Mouse (Mus musculus): ENCODE results near the gene Eed.
A peak's percentile ranks its signal among the peaks of the same experiment; 100 is the strongest.
"Not testable (repeated sequence)": the region's sequence is repeated elsewhere in the genome, so short reads cannot be mapped to it uniquely, and the experiment has no call there.

Gene Eed

DNA sequence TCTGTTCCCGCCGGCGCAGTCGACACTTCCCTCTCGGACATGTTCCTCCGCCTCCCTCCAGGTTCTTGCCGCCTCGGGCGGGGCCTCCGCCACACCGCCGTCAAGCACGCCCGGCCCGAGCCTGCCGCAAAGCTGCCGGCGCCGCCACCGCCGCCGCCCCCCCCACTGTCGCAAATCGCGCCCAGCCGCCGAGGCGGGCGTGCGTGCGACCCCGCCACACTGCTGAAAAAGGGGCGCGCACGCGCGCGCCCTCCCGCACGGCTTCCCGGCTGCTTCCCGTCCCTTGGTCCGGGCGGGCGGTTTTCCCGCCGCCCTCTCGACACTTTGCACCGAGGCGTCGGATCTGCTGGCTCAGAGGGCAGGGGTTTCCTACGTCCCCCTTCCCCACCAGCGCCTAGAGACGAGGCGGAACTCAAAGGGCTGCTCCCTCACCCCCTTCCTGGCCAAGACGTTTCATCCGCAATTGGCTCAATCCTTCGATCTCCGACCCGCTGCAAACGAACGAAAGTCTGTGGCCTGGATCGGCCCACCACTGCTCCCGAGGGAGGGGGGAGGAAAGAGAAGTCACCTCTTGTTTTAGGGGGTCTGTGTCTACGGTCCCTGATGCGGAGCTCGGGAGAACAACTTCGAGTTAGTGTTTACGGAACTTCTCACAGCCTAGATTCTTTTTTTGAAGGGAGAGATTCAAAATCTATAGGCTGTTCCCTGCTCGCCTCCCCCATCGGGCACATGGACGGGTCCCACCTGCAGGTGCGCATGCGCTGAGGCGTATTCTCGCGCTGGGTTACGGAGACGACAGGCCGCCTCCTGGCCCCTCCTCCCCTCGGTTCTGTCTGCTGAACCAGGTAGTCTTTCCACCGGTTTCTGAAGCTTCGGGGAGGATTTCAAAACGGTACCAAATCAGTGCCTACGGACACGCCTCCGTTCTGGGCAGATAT, at the start of gene Eed:
Gene Eed (minus strand): TSS at position 499 of the 938 bp plus-strand sequence.
- DNase-seq (ENCODE audit: low spot score) = peak; percentile 90

DNA sequence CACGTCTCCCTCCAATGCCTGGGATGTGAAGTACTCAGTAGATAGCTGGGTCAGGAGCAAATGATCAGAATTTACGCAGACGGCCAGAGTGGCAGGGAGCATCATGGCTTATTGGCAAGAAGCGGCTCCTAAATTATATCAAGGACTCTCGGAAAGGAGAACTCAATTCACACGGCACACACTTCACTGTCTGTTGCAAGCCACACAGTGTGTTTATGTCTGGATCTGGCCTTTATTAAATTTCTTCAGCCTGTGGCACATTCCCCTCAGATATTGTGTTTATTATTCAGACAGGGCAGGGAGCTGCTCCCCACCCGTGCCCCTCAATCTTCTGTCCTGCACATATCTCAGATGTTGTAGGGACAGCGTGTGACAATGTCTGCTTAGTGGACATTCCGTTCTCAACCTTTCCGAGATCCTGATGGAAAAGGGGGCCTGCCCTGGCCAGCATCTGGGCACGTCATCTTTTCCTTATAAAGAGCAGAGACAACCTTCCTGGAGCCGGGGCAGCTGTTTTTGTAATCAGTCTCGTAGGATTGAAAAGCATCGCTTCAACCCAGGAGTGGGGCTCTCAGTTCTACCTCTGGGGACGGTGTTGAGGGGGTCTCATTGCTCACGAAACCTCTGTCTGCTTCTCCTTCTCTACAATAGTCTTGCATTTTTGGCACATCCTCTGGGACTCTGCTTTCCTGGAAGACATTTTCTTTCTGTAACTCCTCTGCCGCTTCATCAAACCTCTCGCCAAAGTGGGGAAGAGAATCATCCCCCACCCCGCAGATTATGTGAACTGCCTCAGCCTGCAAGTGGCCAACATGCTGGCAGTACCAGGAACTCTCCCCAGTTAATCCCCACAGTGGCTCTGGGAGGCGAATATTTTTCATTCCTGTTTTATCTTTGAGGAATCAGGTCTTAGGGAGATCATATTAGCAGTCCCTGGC, 49.0 kb upstream of the Eed start:
- DNase-seq (ENCODE audit: low spot score) = no peak

DNA sequence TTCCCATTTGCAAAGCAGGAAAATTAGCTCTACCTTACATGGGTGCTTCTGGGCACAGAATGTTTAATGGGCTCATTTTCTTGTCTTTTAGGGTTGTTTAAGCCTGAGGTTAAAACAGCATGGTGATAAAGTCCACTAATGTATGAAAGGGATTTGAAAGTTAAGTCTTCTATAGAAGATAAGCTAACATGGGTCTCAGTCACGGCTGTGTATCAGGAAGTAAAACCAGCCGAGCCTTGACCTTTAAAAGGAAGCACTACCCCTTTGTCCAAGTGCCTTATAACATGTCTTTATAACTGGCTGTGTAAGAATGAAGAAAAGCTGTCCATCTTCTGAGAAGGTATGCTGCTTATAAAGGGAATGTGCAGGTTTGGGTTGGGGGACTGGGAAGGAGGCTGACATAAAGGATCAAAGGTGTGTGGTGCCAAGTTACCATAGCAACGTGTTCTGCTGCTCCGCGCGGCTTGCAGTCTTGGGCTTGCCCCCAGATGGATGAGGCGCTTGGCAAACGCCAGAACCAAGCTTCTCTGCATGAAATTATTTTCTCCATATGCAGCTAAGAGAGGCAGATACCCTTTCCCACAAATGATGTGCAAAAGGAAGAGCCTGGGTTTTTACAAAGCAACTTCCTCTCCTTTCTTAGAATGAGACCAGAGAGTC, 48.2 kb upstream of the Eed start:
- peak; percentile 37 for DNase-seq (ENCODE audit: low spot score)

DNA sequence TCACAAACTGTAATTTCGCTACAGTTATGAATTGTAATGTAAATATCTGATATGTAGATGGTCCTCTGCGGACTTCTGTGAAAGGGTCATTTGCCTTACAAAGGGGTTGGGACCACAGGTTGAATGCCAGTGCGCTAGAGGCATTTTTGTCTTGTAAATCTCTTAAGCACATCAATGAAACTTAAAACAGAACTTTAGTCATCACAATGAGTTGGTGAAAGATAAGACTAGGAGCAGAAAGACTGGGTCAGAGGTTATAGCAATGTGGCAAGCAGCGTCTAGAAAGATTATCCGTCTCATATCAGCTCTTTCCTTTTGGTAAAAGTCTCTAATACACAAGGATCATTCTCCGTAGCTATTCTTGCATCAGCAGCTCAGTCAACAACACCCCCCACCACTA, 44.2 kb upstream of the Eed start:
- no peak for DNase-seq (ENCODE audit: low spot score)

DNA sequence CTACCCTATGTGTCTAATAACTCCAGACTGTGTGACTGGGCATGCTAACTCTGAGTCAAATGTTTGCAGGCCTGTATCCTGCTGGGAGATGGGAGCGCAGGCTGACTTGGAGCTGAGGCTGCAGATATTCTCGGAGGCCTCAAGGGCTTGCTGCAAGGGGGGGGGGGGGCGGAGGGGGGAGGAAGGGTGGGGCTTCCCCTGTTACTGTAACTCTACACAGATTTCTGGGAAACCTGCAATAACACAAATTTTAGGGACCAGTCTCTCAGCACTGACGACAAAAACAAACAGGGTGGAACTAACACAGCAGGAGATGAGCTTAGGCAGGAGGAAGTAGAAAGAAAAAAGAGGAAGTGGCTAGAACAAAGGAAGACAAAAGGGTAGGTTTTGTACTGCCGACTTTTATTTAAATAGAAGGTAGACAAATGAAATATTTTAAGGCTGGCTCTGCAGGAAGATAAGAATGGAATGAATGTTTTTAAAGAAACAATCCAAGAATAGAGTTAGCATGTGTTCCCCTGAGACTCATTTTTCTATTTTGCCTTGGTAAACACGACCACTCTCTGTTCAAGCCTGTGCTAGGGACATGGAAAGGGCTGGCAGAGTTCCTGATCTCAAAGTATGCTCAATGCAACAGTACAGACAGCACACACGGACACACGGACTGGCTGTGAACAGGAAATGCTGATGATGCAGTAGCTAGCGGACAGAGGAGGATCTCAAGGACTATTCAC, 42.4 kb upstream of the Eed start:
- no peak for DNase-seq (ENCODE audit: low spot score)

DNA sequence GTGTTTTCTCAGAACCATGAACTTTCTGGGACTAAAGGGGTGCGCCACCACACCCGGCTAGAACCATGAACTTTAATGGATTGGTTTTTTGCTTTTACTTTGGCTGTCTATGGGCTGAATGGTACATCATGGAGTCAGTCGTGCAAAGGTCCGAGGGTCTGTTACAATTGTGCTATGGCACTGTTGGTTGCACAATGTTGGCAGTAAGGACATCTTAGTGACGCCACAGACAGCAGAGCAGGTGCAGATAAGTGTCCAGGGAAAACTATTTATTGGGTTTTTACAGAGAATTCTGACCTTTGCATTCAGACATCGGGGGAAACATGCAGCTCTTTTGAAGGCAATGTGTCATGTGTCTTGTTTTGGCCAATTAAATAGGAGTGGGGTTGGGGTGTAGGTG, 39.5 kb upstream of the Eed start:
- DNase-seq (ENCODE audit: low spot score) = no peak

DNA sequence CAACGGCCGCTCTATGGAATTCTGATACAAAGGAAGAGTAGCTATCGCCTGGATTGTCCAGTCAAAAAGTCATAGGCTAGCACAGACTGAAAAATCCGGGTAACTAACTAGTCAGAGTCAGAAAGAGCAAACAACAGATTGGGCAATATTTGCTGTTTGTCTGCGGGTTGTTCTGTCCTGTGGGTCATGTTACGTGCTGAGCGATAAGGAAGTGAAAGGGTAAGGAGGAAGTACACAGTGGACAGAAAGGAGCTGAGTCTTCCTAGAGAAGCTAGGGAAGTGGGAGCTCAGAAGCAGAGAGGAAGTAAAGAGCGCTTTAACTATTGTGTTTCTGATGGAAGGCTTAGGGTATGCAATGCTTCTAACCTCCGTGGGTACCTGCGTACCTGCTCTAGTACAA, 38.8 kb upstream of the Eed start:
- no peak for DNase-seq (ENCODE audit: low spot score)

DNA sequence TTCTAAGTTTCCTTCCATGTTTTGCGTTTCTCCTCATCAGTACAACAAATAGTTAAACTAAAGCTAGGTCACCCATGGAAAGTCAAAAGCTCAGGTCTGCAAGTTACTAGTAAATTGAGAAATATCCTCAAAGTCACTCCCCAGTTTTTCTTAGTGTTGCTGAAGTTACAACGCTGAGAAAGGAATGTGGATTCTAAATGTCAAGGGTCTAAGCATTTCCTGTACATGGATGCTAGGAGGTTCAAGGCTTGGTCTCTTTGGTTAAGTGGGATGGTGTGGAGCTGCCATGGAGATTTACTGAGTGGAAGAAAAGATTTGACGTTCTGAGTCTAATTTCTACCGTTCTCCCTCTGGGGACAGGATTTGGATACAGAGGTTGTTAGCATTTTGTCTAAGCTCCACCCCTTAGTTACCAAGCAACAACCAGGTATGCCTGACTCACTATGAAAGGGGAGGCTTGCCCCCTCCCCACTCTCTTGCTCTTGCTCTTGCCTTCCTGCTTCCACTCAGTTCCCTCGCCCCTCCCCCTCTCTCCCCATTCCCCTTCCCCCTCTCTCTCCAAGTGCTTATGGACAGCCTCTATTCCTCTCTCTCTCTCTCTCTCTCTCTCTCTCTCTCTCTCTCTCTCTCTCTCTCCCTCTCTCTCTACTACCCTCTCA, 36.3 kb upstream of the Eed start:
- no peak for DNase-seq (ENCODE audit: low spot score)

DNA sequence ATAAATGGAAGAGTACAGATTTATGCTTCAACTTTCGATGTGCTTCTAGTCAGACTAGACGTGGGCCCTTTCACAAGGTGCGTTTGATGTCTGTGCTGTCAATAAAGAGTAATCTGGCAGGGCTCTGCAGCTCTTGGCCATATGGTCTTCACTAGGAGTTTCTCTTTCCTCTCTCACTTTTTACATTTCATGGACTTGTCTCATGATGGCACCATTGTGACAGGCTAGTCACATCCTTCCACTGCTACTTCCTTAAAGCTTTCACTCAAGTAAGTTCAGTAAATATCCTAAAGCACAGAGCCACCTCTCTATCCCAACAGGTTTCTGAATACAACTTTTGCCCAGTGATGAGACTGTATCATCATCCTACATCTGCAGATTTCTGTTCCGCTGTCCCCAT, 35.7 kb upstream of the Eed start:
- DNase-seq (ENCODE audit: low spot score) = no peak

DNA sequence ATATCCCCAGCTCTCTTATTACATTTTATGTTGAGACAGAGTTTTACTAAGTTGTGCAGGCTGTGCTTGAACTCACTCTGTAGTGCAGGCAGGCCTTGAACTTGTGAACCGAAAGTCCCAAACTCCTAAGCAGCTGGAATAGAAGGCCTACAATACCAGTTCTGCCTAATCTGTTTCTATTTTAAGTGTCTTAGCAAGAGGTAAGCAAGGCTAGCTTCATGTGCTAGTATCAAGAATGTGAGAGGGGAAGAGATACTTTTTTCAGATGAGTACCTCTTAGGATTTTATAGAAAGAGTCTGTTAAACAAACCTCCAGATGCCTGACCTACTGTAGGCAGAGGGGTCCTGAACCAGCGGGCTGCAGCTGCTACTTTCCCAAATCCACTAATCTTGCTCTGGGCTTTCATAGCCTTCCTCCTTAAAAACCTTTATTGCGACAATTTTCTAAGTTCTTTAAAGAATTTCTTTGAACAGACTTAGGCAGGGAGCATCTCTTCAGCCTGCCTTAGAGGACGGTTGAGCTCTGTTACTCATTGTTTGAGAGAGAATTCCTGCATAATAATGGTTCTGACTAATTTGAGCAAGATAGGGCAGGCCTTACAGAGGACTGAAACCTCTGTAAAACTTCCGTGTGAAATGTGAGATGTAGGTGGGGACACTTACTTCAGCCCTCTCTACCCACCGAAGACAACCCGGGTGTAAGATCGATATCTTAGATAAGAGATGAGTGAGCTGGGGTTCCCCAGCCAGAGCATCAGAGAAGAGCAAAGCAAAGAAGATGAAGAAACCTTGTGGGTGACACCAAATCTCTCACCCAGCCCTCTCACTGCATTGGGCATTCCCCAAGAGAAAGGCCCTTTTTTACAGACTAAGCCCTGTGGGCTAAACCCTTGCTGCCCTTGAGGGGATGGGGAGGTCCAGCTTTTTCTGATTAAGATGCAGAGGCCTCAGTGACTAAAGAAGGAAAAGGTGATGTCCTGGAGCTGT, 26.2 kb upstream of the Eed start:
- DNase-seq (ENCODE audit: low spot score) = no peak

DNA sequence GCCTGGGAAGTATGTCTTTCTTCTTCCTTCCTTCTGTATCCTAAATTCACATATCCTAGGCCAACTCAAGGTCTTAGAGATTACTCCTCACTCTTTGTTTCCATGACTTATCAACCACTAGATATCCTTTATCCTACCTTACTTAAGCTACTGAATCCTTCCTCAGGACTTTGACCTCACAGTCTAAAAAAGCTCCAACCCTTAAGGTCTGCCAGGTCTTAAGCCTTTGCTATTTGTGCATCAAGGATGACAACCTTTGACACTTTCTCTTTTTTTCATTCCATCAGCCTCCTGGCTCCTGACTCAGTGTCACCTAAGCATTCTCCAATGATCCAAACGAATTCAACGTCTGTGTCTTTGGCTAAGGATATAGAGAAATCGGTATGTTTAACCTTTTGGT, 24.0 kb upstream of the Eed start:
- DNase-seq (ENCODE audit: low spot score) = no peak

DNA sequence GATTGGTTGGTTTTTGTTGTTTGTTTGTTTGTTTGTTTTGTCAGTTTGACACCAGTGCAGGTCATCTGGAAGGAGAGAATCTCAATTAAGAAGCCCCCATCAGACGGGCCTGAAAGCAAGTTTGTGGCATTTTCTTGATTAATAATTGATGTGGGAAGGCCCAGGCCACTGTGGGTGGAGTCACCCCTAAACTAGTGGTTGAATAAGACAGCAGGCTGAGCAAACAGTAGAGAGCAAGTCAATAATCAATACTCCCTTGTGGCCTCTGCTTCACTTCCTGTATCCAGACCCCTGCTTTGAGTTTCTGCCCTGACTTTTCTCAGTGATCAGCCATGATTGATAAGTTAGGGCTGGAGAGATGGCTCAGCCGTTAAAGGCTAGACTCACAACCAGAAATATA, 21.6 kb upstream of the Eed start:
- DNase-seq (ENCODE audit: low spot score) = no peak

DNA sequence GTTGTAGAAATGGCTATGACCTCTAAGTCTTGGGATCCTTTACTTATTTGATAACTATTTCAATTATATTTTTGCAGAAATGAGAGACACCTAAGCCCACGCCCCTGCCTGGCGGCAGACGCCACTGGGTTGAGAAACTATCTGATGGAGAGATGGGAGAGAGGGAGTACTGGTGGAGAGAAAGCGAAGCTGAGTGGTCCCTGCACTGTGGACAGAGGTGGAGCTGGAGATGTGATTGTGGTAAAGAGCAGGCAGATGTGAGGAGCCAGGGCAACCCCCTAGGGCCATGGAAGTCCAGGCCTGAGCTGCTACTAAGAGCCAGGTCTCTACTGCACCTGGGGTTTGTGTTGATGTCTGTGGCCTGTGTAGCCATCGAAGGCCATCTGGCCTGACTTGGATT, 18.7 kb upstream of the Eed start:
- DNase-seq (ENCODE audit: low spot score) = no peak

DNA sequence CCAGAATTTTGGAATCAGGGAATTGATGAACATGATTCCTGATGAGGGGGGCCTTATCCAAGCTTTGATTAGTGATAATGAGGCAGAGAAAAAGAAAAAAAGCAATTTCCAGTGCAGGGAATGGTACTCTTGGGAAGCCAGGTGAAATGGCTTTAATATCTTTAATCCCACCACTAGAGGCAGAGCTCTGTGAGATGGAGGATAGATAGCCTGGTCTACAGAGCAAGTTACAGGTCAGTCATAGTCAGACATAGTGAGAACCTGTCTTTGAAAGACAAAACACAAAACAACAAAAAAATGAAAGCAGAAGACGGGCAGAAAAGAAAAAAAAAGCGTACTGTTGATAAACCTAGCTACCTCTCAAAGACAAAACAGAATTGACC, 17.8 kb upstream of the Eed start:
- DNase-seq (ENCODE audit: low spot score) = no peak

DNA sequence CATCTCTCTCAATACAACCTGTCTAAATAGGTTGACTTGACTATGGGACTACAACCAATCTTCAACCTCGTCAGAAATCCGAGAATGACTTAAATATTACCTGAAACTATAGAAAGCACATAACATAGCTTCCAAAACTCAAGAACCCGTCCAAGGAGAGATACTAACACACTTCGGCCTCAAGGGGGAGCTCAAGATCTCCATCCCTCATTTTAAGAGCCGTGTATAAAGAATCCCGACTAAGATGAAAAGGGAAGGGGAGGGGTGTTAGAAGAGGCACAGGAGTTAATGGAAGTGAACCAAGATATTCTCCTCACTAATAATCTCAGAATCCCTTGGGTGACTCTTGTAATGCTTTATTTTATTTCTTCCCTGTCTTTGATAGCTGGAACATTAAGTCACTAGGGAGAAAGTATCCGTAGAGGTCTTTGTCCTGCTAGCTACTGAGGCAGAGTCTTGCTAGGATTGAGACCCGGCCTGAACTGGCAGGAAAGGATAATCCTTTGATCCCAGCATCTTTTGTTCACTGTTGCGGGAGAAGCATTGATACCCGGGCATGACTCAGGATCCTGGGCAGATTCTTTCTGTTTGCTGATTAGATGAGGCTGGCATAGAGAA, 17.3 kb upstream of the Eed start:
- peak; percentile 43 for DNase-seq (ENCODE audit: low spot score)

DNA sequence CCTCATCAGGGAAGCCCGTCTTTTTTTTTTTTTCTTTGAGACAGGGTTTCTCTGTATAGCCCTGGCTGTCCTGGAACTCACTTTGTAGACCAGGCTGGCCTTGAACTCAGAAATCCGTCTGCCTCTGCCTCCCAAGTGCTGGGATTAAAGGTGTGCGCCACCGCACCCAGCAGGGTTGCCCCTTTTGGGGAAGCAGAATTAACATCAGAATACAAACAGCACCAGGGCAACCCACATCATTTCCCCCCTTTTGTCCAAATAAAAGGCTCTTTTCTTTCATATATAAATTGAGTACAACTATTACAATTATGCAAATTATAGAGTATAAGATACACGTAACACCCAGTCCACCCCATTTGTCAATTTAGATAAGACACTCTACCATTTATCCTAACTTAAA, 16.7 kb upstream of the Eed start:
- DNase-seq (ENCODE audit: low spot score) = not testable (repeated sequence)

DNA sequence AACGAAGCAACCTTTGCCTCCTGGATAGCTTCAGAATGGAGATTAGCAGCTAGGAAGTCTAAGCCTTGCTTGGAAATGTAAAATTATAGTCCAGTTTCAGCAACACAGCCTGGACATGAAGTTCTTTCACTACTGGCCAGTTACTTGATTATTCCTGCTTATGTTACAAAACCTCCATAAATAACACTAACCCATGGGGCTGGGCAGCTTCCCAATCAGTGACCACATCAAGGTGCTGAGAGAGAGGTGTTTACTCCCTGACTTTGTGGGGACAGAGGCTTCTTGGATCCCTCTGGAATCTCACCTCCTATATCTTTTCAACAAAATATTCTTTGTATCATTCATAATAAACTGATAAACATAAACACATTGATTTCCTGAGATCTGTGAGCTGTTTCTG, 12.3 kb upstream of the Eed start:
- no peak for DNase-seq (ENCODE audit: low spot score)

DNA sequence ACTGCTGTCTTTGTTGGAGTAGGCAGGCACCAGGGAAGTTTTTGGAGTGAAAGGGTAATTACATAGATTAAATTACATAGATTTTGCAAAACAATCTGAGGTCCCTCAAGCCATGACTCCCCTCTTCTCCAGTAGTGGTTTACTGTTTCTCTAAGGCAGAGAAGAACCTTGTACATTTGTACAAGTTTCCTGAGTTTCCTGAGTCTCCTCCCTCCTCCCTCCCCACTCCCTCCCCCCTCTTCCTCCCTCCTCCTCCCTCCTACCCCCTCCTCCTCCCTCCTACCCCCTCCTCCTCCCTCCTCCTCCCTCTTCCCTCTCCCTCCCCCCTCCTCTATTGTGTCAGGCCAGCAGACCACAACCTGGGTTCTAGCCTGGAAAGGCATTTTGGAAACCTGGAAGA, 3.6 kb upstream of the Eed start:
- no peak for DNase-seq (ENCODE audit: low spot score)

DNA sequence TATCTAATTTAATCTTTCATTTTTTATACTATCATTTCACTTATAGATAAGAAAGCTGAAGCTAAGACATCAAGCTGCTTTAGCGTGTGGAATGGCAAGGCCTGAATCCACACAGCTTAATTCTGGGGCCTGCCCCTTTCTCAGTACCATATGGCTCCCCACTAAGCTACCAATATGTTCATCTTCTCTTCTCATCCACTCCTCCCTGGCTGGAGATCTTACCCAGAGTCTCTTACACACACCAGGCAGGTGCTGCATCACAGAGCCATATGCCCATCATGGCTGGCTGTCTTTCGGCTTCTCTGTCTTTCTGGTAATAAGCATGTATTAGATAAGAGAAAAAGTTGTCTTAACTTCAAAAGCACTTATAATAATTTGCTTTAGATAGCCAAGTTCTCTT, 2.7 kb upstream of the Eed start:
- DNase-seq (ENCODE audit: low spot score) = no peak

DNA sequence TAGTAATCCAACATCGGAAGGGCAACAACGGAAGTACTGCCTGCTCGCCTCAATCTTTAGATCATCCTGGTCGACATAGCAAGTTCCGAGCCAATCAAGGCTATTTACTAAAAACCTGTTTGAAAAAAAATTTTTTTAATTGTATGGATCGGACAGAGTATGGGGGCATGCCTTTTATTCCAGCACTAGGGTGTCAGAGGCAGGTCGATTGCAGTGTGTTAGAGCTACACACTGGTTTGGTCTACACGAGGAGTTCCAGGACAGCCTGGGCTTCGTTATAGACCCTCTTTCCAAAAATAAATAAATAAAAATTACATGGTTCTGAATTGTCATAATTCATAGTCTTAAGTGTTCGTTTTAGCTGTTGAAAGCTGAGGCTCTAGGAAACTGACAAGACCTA, 774 bp upstream of the Eed start:
- DNase-seq (ENCODE audit: low spot score) = no peak
